Mouse (Mus musculus): Measurements from ENCODE around the gene Sirt4. TPM values are rescaled to one million over a fixed set of nuclear protein-coding genes. Genes with fewer than 3 reads are reported as not detected.
"Not testable (repeated sequence)": the region's sequence is repeated elsewhere in the genome, so short reads cannot be mapped to it uniquely, and the experiment has no call there.

Gene Sirt4
- 10 to 100 TPM; 19.7 to 51.7 TPM for total RNA-seq (2021)

GRCm38 (mm10) chr5:115483947-115484920 is at the start of gene Sirt4:
TSS of gene Sirt4 (minus strand) at chr5:115484725.
- peak; percentile 83 to 87 for DNase-seq (ENCODE audit: low spot score in 2 of 2)
- intact Hi-C loops (cut with DNase I) = no loop called here

GRCm38 (mm10) chr5:115531671-115532270 is 47.2 kb upstream of the Sirt4 start:
- DNase-seq (ENCODE audit: low spot score in 2 of 2) = peak; percentile 59 to 60
- intact Hi-C loops (cut with DNase I) = no loop called here

GRCm38 (mm10) chr5:115530447-115530809 is 45.9 kb upstream of the Sirt4 start:
- DNase-seq (ENCODE audit: low spot score in 2 of 2) = peak; percentile 26 to 39
- intact Hi-C loops (cut with DNase I) = no loop called here

GRCm38 (mm10) chr5:115529742-115530446 is 45.4 kb upstream of the Sirt4 start:
- intact Hi-C loops (cut with DNase I) = no loop called here
- DNase-seq (ENCODE audit: low spot score in 2 of 2) = no peak

- intact Hi-C loops (cut with DNase I) = no loop called here
- DNase-seq (ENCODE audit: low spot score in 2 of 2) = no peak
Observed at GRCm38 (mm10) chr5:115529364-115529741, 44.8 kb upstream of the Sirt4 start.

GRCm38 (mm10) chr5:115528128-115528527 is 43.6 kb upstream of the Sirt4 start:
- intact Hi-C loops (cut with DNase I) = no loop called here
- DNase-seq (ENCODE audit: low spot score in 2 of 2) = no peak

GRCm38 (mm10) chr5:115526456-115527202 is 42.1 kb upstream of the Sirt4 start:
- DNase-seq (ENCODE audit: low spot score in 2 of 2) = no peak
- intact Hi-C loops (cut with DNase I) = no loop called here

- intact Hi-C loops (cut with DNase I) = no loop called here
- DNase-seq (ENCODE audit: low spot score in 2 of 2) = no peak
Observed at GRCm38 (mm10) chr5:115525943-115526342, 41.4 kb upstream of the Sirt4 start.

GRCm38 (mm10) chr5:115525416-115525815 is 40.9 kb upstream of the Sirt4 start:
- no peak for DNase-seq (ENCODE audit: low spot score in 2 of 2)
- intact Hi-C loops (cut with DNase I) = no loop called here

- intact Hi-C loops (cut with DNase I) = no loop called here
- no peak for DNase-seq (ENCODE audit: low spot score in 2 of 2)
Observed at GRCm38 (mm10) chr5:115524471-115524870, 39.9 kb upstream of the Sirt4 start.

GRCm38 (mm10) chr5:115523971-115524370 is 39.4 kb upstream of the Sirt4 start:
- DNase-seq (ENCODE audit: low spot score in 2 of 2) = no peak
- intact Hi-C loops (cut with DNase I) = no loop called here

- no peak for DNase-seq (ENCODE audit: low spot score in 2 of 2)
- intact Hi-C loops (cut with DNase I) = no loop called here
Observed at GRCm38 (mm10) chr5:115522981-115523499, 38.5 kb upstream of the Sirt4 start.

GRCm38 (mm10) chr5:115522531-115522930 is 38.0 kb upstream of the Sirt4 start:
- intact Hi-C loops (cut with DNase I) = no loop called here
- DNase-seq (ENCODE audit: low spot score in 2 of 2) = no peak

- intact Hi-C loops (cut with DNase I) = no loop called here
- DNase-seq (ENCODE audit: low spot score in 2 of 2) = no peak
Observed at GRCm38 (mm10) chr5:115521553-115522461, 37.3 kb upstream of the Sirt4 start.

- intact Hi-C loops (cut with DNase I) = no loop called here
Observed at GRCm38 (mm10) chr5:115520325-115520869, 35.9 kb upstream of the Sirt4 start.

GRCm38 (mm10) chr5:115518214-115518613 is 33.7 kb upstream of the Sirt4 start:
- intact Hi-C loops (cut with DNase I); DNase-seq (ENCODE audit: low spot score in 2 of 2): not testable (repeated sequence)

More at GRCm38 (mm10) chr5:115520325-115520869, 35.9 kb upstream of the Sirt4 start:
- DNase-seq (ENCODE audit: low spot score in 2 of 2) = no peak

- intact Hi-C loops (cut with DNase I) = no loop called here
- no peak for DNase-seq (ENCODE audit: low spot score in 2 of 2)
Observed at GRCm38 (mm10) chr5:115517501-115517900, 33.0 kb upstream of the Sirt4 start.

GRCm38 (mm10) chr5:115516908-115517307 is 32.4 kb upstream of the Sirt4 start:
- DNase-seq (ENCODE audit: low spot score in 2 of 2) = no peak
- intact Hi-C loops (cut with DNase I) = no loop called here
